Mouse (Mus musculus) regulatory T cell (primary cell): ENCODE data around the gene Mrpl58.
"Not testable (repeated sequence)": the region's sequence is repeated elsewhere in the genome, so short reads cannot be mapped to it uniquely, and the experiment has no call there.

Source experiments
- in situ Hi-C: fragments of 300-600 bp; cut with MboI, MseI; formaldehyde crosslinking; loops from one replicate; pipeline ENCODE4 v1.15.1; 2025; ENCODE audit warnings: high pct_unique_total_duplicates

Mrpl58 gene

DNA sequence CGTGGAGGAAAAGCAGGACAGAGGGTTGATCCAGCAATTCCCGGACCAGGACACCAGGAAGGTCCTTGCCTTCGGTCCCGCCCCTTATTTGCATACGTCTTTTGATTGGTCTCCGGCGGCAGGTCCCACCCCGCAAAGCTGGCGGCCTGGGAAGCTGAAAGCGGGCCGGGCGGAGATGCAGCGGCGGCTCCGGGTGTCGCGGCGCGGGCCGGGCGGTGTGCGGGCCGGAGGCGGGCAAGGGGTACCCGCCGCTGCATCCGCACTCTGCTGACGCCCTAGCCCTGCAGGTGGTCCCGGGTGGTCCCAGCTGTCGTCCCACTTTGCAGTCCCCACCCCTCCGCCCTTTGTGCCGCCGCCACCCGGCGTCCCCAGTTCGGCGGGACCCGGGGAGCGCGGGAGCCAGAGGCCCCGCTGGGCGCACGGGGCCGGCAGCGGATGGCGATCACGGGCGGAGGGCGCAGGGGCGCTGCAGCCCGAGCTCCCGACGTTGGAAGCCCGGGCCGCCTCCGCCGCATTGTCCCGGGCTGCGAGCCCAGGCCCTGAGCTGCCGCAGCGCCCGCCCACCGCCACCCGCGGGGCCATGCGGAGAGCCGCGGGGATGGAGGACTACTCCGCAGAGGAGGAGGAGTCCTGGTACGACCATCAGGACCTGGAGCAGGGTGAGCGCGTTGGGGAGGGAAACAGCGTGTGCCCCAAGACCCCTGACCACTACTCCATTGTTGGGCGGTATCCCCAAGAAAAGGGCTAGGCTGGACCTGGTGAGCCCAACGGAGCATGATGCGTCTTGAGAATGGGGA is 21.6 kb upstream of the Mrpl58 start, which contains the start of gene Cdr2l:
Gene Cdr2l (plus strand): TSS at position 174 of the 797 bp plus-strand sequence.
- in situ Hi-C loops = no loop called here

DNA sequence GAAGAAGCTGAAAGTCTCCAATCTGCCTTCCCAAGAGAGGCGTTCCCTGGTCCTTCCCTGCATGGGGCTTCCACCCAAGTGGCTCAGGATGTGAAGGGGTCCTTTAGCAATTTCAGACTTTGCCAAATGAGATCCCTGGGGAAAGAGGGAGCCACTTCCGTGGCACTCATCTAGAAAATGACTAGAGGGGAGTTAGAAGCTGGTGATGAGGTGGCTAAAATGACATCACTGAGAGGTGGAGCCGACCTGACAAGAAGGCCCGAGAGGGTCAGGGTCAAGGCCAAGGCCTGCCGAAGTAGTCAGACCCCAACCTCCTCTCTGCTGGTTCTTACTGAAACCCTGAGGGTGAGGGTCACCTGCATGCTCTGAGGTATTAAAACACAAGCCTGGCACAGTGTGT is 20.7 kb upstream of the Mrpl58 start:
- in situ Hi-C loops = no loop called here

DNA sequence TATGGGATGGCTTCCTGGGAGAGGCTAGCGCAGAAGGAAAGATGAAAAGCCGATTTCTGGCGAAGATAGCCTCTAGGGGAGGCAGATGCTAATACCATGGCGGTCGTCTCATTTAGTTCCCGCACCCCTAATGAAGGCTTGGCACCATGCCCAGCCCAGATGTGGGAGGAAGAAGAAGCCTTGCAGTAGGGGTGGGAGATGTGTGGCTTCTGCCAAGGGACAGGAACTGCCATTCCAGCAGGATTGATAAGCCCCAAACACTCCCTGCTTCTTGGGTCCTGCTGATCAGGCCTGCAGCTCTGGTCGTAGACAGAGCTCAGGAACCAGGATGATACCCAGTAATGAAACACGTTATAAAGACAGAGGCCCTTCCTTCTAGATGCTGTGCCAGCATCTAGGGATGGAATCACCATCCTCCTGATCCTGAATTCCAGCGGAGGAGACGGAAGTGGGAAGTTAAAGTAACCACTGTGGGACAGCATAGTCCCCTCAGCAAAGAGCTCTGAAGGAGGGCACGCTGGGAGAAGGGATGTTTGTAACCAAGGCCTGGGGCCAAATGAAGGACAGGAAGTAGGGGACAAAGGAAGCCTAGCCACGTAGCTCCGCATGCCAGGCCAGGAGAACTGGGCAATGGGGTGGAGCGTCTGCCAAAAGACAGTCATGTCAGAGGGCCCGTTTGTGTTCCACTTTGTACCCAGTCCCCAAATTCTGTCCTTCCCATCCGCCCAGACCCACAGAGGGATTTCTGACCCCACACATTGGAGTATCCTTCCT is 19.7 kb upstream of the Mrpl58 start:
- in situ Hi-C loops = no loop called here

DNA sequence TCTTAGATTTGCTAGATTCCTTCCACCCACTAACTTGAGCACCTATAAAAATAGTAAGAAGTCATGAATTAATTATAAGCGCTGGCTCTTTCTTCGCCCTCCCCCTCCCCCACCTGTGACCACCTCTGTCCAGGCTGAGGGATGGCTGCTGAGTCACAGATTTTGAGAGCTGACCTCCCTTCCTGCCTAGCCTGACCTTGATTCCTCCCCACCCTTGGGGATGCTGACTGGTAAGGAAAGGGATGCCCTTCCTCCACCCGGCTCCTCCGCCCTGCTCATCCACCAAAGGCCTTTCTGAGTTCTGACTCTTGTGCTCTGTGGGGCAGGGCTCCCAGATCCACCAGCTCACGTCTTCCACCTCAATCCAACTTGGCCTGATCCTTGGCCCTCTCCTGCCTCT is 19.0 kb upstream of the Mrpl58 start:
- in situ Hi-C loops = no loop called here

DNA sequence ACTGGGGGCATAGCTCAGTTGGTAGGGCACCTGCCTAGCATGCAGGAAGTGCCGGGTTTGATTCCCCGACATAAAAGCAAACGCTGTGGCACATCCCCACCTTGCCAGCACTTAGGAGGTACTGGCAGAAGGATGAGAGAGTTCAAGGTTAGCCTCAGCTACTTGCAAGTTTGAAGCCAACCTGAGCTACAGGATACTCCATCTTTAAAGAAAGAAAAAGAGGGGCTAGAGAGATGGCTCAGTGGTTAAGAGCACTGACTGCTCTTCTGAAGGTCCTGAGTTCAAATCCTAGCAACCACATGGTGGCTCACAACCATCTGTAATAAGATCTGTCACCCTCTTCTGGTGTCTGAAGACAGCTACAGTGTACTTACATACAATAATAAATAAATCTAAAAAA is 16.7 kb upstream of the Mrpl58 start:
- in situ Hi-C loops = not testable (repeated sequence)

DNA sequence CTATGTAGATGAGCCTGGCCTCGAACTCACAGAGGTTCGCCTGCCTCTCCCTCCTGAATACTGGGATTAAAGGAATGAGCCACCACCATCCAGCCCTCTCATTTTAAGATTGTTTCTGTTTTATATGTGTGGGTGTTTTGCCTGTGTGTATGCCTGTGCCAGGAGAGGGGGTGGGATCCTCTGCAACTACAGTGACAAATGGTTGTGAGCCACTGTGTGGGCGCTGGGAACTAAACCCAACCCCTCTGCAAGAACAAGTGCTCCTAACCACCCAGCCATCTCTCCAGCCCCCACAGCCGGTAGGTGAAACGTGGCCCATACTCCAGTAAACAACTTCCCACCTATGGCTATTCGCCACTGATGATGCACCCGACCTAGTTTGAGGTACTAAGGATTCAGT is 12.2 kb upstream of the Mrpl58 start:
- in situ Hi-C loops = no loop called here

DNA sequence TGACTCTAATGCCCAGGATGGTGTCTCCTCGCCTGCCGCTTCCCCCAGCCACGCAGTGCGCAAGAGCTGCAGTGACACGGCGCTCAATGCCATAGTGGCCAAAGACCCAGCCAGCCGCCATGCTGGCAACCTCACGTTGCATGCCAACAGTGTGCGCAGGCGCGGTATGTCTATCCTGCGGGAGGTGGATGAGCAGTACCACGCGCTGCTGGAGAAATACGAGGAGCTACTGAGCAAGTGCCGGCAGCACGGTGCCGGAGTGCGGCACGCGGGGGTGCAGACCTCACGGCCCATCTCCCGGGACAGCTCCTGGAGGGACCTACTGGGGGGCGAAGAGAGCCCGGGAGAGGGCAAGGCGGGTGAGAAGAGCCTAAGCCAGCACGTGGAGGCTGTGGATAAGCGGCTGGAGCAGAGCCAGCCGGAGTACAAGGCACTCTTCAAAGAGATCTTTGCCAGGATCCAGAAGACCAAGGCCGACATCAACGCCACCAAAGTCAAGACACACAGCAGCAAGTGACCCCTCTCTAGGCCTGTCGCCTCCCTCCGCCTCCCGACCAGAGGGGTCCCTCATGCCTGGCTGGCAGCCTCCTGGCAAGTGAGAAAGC is 9.7 kb upstream of the Mrpl58 start:
- in situ Hi-C loops = no loop called here

DNA sequence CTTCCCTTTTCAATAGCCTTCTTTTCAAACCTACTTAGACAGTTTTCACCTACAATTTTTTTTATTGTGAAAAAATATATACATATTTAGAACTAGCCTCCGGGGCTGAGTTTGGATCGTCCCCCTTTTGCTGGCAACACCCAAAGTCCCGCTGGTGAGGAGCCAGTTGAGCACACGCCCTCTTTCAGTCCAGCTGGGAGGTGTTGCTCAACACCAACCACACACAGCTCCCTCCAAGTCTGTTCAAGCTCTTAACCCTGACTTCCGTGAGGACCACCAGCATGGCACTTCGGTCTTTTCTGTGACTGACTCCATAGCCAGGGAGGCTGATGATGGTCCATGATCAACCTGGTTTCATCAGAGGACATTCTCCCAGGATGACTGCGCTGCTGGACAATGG is 5.5 kb upstream of the Mrpl58 start:
- in situ Hi-C loops = no loop called here

DNA sequence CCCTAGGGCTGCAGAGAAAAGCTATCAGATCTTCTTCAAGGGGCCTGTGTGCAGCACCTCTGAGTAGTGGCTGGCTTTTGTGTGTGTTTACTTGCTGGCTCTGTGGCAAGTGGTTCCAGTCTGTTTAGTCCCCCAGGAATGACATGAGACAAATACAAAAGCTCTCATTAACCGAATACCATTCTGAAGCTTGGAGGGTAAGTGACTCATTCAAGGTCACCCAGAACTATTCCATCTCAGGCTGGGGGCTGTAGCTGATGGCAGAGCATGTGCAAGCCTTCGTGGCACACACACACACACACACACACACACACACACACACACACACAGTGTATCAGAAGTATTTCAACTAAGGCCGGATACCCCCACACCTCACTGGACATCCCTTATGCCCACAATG is 3.4 kb upstream of the Mrpl58 start:
- in situ Hi-C loops = no loop called here

DNA sequence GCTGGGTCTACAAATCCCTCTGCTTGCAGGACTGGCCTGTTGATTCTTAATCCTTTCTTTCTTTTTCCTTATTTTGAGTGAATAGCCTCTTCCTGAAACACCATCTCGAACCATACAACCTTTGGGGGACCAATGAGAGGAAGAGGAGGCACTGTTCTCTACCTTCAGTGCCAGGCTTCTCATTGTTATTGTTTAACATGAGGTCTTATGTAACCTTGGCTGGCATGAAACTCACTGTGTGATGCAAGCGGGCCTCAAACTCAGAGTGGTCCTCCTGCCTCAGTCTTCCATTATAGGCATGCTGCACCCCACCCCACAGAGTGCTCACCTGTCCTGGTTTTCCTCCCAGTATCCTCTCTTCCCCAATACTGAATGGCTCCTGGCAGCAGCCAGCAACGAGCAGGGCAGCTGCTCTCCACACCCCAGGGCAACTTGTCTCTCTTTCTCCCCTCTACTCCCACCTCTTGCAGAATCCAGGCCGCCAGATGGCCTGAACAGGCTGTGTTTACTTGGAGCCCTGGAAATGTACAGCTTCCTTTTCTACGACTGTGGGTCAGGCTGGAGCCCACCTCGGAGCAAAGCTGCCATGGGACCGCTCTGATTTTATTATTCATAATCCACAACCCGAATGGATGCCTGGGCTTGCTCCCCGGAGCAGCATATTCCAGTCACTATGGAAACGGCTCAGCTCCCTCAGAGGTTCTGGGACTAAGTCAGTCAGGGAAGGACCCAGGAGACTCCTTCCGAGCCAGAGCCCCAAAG is 2.7 kb upstream of the Mrpl58 start:
- in situ Hi-C loops = no loop called here

DNA sequence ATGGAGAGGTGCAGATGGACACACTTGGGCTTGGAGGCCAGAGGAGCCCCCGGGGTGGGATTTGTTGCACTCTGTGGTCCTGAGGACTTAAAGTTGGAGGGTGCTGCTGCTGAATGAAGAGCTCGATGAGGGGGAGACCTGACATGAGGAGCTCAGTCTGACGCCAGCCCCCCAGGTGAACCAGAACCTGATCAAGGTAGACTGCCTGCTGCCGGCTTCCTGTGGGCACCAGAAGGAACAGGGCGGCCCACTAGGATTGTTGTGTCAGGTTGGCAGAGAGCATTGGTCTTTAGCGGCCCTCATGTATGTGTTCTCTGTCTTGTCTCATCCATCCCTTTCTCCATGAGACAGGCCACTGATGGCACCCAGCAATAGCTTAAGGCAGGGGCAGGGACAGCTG is 2.2 kb downstream of the Mrpl58 start:
- in situ Hi-C loops = no loop called here

DNA sequence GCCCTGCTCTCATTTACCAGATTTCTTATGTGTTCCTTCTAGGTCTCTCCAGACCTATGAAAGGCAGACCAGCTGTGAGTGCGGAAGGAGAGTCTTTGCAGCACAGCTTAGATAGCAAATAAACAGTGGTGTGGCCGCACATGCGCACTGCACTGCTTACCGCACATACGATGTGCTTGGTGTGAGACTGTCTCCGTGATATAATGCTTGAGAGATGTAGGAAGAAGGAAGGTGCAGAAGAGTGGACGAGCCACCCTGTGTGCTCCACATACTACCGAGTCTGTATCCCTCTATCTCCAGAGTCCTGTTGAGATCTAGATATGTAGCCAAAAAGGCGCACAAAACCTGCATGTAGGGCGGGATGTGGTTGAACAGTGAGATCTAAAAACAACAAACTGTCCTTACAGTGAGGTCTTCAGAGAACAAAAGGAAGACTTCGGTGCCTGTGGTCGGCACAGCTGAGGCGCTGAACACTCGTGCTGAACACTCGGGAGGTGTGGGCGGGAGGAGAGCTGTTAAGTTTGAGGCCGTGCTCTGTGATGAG is 3.4 kb downstream of the Mrpl58 start:
- in situ Hi-C loops = no loop called here

DNA sequence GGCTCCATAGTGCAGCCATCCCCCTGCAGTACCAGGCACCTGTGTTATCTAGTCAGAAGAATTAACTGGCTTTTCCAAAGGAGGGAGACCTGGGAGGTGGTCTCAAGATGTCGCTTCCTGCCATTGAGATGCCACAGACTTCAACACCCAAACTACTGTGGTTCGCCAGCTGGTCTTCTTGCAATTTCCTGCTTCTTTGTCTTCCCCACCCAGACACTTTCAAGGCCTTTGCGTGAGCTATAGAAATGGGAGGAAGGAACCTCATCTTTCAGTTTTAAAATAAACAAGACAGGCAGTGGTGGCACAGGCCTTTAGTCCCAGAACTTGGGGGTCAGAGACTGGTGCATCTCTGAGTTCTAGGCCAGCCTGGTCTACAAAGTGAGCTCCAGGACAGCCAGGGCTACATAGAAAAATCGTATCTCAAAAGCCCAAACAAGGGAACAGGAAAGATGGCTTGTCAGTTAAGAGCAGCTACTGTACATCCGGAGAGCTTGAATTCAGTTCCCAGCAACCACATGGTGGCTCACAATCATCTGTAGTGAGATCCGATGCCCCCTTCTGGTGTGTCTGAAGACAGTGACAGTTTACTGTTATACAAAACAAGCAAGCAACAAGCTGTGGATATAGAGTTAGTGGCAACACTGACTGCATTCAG is 4.8 kb downstream of the Mrpl58 start:
- in situ Hi-C loops = no loop called here

DNA sequence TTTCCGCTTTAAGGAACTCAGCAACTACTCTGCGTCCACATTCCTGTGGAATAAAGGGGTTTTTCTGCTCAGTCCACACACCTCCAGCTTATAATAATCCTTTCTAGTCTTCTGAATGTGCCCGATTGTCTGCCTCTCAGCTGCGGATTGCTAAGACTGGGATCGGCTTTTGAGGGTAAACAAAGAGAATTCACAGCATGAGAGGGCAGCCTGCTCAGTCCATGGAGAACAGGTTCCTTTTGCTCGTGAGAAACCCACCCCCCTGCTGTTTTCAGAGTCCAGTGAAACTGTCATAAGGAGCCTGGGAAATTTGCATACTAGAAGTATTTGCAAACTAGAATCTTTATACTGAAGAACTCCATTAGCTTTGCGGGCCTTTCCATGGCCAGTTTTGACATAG is 6.0 kb downstream of the Mrpl58 start:
- in situ Hi-C loops = no loop called here

DNA sequence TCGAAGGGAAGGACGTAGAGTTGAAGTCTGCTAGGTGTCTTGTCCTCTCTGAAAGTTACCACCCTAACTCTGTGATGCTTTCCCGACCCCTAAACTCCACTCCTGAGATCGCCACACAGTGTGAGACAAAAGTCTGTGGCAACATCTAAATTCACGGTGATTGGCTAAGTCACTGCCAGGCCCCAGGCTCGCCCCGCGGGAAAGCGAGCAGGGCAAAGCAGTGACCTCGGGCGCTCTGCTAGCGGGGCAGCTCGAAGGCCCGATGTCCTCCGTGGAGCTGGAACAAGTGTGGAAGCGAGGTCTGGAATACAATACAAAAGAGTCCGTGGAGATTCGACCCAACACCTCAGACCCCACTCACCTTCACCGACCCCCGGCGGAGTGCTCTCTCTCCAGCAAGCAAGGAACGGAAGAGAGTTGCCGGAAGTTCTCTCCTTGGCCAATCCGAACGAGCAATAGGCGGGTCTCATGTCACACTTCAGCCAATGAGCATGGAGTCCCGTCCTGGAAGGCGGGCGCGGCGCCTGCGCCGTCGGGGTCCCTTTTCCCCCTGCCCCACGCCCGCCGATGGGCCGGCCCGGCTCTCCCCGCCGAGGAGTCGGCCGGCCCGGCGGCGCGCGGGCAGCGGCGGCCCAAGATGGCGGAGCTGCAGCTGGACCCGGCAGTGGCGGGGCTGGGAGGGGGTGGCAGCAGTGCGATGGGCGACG is 16.1 kb downstream of the Mrpl58 start, which contains the start of the genes Atp5h and Kctd2:
Gene Atp5h (minus strand): TSS at position 432 of the 707 bp plus-strand sequence.
Gene Kctd2 (plus strand): TSS at position 598 of the 707 bp plus-strand sequence.
- in situ Hi-C loops = no loop called here

DNA sequence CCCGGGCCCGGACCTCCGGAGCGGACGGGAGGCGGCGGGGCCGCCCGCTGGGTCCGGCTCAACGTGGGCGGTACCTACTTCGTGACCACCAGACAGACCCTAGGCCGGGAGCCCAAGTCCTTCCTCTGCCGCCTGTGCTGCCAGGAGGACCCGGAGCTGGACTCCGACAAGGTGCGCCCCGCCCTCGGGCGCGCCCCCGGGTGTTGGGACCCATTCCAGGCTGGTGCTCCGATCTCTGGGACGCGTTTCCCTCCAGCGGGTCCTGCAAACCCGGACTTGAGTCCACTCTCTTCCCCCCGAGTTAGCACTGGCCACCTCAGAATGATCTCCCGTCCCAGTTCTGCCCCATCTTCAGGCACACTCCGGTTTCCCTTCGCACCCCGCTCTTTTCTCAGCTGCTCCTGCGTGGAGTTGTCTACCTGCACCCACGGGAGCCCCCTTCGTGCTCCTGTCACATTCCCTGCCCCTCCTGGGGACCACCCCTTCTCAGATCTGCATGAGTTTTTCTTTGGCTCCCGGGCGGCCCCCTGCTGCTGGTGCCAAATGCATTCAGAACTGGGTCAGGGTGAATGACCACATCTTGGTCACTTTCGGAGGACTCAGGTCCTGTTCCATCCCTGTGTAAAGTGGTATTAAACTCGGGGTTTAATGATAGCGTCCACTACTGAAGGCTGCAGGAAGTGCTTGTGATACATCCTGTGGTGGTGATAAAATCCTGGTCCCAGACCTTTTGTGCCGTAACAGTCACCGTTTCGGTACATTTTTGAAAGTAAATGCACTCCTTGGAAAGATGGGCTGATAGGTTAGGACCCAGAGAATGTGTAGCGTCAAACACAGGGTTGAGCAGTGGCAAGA is 17.0 kb downstream of the Mrpl58 start:
- in situ Hi-C loops = no loop called here

DNA sequence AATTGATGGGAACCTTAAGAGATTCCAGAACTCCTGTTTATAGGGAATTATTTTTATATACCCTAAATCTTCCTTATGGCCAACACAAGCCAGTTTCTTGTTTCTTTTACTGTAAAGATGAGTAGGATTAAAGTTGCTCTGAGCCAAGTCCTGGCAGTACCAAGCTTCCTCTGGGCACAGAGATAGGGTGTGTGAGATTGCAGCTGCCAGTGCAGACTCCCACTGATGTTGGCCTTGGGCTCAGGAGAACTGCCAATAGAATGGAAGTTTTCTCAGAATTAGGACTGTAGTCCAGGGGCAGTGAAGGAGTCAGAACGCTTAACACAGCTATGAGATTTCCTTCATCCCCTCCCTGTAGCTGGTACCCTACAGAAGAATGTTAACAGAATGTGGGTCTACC is 17.8 kb downstream of the Mrpl58 start:
- in situ Hi-C loops = no loop called here

DNA sequence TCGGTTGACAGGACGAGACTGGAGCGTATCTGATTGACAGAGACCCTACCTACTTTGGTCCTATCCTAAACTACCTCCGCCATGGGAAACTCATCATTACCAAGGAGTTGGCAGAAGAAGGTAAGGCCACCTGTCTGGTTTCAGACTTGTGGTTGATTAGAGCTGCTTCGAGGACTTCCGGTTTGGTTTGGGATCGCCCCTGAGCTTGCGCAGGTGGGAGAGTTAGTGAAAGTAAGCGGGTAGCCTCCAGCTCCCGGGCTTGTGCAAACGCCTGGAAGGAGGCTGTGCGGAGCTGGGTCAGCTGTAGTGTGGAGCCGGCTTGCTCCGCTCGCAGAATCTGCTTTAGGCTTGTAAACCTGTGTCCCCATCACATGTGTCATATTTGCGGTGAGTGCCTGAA is 18.4 kb downstream of the Mrpl58 start:
- in situ Hi-C loops = no loop called here

DNA sequence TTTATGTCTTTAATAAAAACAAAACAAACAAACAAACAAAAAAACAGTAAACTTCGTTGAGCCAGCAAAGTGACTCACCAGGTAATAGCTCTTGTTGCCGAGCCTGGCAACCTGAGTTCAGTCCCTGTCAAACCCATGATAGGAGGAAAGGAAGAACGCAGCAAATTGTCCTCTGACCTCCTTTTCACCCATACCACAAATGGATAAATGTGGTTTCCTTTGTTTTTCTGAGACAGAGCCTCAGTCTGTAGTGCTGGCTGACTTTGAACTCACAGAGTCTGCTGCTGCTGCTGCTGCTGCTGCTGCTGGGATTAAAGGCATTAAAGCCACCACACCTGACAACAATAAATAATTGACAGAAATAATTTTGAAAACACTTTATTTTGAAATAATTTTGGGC is 19.5 kb downstream of the Mrpl58 start:
- in situ Hi-C loops = no loop called here
